Mouse (Mus musculus) forebrain, embryonic 11.5 days (tissue): ENCODE data around the gene Fat3. TPM values are rescaled to one million over a fixed set of nuclear protein-coding genes. Genes with fewer than 3 reads are reported as not detected.

Experiments used
- ATAC-seq: fragments of 200-750 bp; cut with Nextera tagmentation; replicated peaks from 2 replicates; pipeline ENCODE4 v1.8.0; 2017; ENCODE audit warnings: moderate TSS enrichment; ENCODE audit not compliant: low FRiP score
- DNase-seq: peaks from one replicate; pipeline ENCODE4 v3.0.0-alpha.2; 2017; ENCODE audit warnings: low spot score
- H3K27ac ChIP-seq: fragments of 300-500 bp; sonication (generic); 2 replicates; pipeline ENCODE4 v1.5.1; 2014; ENCODE audit warnings: low read depth, low read length
- H3K27me3 ChIP-seq: fragments of 300-500 bp; sonication (generic); 2 replicates; pipeline ENCODE4 v1.6.1; 2014; ENCODE audit warnings: mild to moderate bottlenecking, low read length, mixed read lengths; ENCODE audit not compliant: control insufficient read depth, insufficient read depth
- H3K36me3 ChIP-seq: fragments of 300-500 bp; sonication (generic); 2 replicates; pipeline ENCODE4 v1.6.1; 2014; ENCODE audit warnings: mild to moderate bottlenecking, low read length, moderate library complexity, mixed read lengths; ENCODE audit not compliant: control insufficient read depth, insufficient read depth
- H3K4me1 ChIP-seq: fragments of 300-500 bp; sonication (generic); replicated peaks from 2 replicates; pipeline ENCODE4 v1.6.1; 2014; ENCODE audit warnings: low read length, mixed read lengths; ENCODE audit not compliant: control insufficient read depth, insufficient read depth
- H3K4me2 ChIP-seq: fragments of 300-500 bp; sonication (generic); 2 replicates; pipeline ENCODE4 v1.6.1; 2014; ENCODE audit warnings: low read depth, mild to moderate bottlenecking, low read length, moderate library complexity, mixed read lengths; ENCODE audit not compliant: severe bottlenecking
- H3K4me3 ChIP-seq: fragments of 300-500 bp; sonication (generic); 2 replicates; pipeline ENCODE4 v1.5.1; 2014; ENCODE audit warnings: low read depth, low read length
- H3K9ac ChIP-seq: fragments of 300-500 bp; sonication (generic); 2 replicates; pipeline ENCODE4 v1.6.1; 2014; ENCODE audit warnings: low read length
- H3K9me3 ChIP-seq: fragments of 300-500 bp; sonication (generic); 2 replicates; pipeline ENCODE4 v1.6.1; 2016; ENCODE audit warnings: low read length, mixed read lengths; ENCODE audit not compliant: control insufficient read depth
- WGBS: fragments of 180-500 bp; shearing (Covaris S2); extraction: QIAGEN DNeasy Blood & Tissue Kit; methylation state at CpG from one replicate; pipeline ENCODE4 v1.1.7; 2014; 5-methylcytosine and 5-hydroxymethylcytosine counted together
- polyA plus RNA-seq: library from polyadenylated mRNA; unstranded; fragments of >200 nt; fragmentation: Nextera tagmentation; extraction: Ambion mirVana; gene quantifications from 2 replicates; pipeline ENCODE4 v1.2.1, GENCODE M21; 2014

Fat3 gene
- polyA plus RNA-seq, 1 experiment from 2014 or later: 12.4 TPM

GRCm38 (mm10) chr9:16107386-16107785, 393.7 kb downstream of the Fat3 start:
- Histone ChIP-seq H3K4me1 (no peaks in the 10 kb centered on the region), H3K4me3 (no peak overlapping the region), H3K9me3 (no peaks in the 10 kb centered on the region), H3K9ac (no peak overlapping the region), H3K27ac (no peak overlapping the region), H3K27me3 (no peaks in the 10 kb centered on the region), H3K4me2 (no peak overlapping the region), H3K36me3 (no peaks in the 10 kb centered on the region)
- DNase-seq: no peak
- WGBS: 72% methylated on average over 5 of the region's 5 CpGs
- ATAC-seq: no peak

DNA sequence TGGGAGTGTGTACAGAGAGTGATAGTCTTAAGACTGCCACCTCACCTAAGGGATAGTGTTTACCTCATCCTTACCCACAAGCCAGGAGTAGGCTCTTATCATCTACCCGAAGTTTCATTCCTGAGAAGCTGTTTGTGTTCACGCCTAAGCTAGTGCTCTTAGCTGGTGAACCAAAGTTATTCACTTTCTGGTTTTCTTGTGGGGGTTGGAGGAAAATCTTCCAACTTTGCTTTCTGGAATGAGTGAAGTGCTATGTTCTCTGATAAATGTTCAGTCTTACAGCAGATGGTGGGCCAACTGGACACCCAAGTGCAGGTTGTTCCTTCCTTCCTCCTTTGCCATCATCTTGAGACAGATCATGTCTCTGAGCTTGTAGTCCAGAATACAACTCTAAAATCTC, 402.5 kb downstream of the Fat3 start:
- Histone ChIP-seq H3K4me3 (no peak overlapping the region), H3K4me1 (no peaks in the 10 kb centered on the region), H3K27me3 (0 out of 2 replicates have a peak, but pooled peaks cover 2% of the 10 kb centered on the region), H3K9me3 (no peaks in the 10 kb centered on the region), H3K4me2 (no peak overlapping the region), H3K27ac (no peak overlapping the region), H3K9ac (no peak overlapping the region), H3K36me3 (no peaks in the 10 kb centered on the region)
- DNase-seq (no peak), ATAC-seq (no peak)
- WGBS: 96% methylated on average over 2 of the region's 2 CpGs

DNA sequence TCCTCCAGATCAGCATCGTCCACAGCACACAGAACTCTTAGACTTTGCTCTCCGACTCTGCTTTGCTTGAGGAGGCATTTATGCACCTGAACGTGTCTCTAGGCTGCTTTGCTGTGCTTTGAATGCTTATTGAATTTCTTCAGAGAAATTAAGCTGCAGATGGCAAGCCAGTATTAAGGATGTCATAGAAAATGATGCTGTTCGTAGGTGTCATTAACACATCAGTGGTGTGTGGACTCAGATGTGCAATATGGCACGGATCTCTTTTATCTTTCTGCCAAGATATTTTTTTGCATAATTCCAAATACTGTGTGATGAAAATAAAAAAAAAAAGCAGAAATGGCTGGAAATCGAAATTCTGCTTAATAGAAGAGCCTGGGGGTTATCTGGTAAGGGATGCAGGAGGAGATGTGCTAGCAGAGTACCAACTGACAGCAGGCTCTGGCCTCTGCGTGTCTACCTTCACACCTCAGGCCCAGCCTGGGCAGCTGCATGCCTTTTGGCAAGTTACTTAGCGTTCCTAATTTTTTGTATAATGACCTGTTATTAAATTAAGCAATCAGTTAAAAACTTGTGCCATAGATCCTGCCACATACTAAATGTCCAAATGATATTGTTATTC, 407.9 kb downstream of the Fat3 start:
- Histone ChIP-seq H3K4me2 (no peak overlapping the region), H3K9me3 (no peaks in the 10 kb centered on the region), H3K9ac (no peak overlapping the region), H3K4me1 (peaks cover 4% of the 10 kb centered on the region; the same call in 1 of the 2 replicates), H3K4me3 (no peak overlapping the region), H3K27ac (no peak overlapping the region), H3K27me3 (0 out of 2 replicates have a peak, but pooled peaks cover 2% of the 10 kb centered on the region), H3K36me3 (no peaks in the 10 kb centered on the region)
- WGBS: 72% methylated on average over 8 of the region's 8 CpGs
- ATAC-seq (no peak), DNase-seq (no peak)

- H3K4me1 ChIP-seq: peaks cover 4% of the 10 kb centered on the region; the same call in 1 of the 2 replicates
- no peaks in the 10 kb centered on the region for H3K36me3 ChIP-seq
- no peaks in the 10 kb centered on the region for H3K9me3 ChIP-seq
- no peak overlapping the region for H3K9ac ChIP-seq
- no peak overlapping the region for H3K27ac ChIP-seq
- peak; percentile 15; the same call in 1 of the 2 replicates for ATAC-seq
- H3K4me2 ChIP-seq: no peak overlapping the region
- no peak overlapping the region for H3K4me3 ChIP-seq
- DNase-seq: no peak
- WGBS: 20% methylated on average over 5 of the region's 5 CpGs
- 0 out of 2 replicates have a peak, but pooled peaks cover 2% of the 10 kb centered on the region for H3K27me3 ChIP-seq
Observed at GRCm38 (mm10) chr9:16092051-16092967, 408.8 kb downstream of the Fat3 start.

DNA sequence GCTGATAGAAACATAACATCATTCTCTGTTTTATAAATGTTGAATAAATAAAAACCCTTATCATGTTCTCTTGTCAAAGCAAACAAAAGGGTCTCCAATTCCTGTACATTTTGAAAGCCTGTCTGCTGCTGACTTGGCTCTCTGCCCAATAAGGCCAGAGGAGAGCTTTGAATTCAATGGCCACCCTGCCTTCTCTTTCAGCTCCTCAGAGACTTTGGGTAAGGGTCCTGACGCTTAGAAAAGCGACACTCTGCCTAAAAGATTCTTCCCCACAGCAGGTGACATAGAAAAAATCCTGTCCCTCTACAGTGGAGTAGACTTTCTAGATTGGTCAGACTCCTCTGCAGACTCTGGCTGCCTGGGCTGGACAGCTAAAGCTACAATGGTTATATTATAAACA, 421.8 kb downstream of the Fat3 start:
- ATAC-seq: no peak
- Histone ChIP-seq H3K36me3 (no peaks in the 10 kb centered on the region), H3K4me3 (no peak overlapping the region), H3K27ac (no peak overlapping the region), H3K4me1 (peaks cover 4% of the 10 kb centered on the region; the same call in 1 of the 2 replicates), H3K27me3 (no peaks in the 10 kb centered on the region; the same call in 1 of the 2 replicates), H3K9ac (no peak overlapping the region), H3K9me3 (no peaks in the 10 kb centered on the region), H3K4me2 (no peak overlapping the region)
- 47% methylated on average over 2 of the region's 2 CpGs for WGBS
- DNase-seq: no peak

- no peak for DNase-seq
- H3K4me2 ChIP-seq: no peak overlapping the region
- no peak overlapping the region for H3K27ac ChIP-seq
- H3K36me3 ChIP-seq: no peaks in the 10 kb centered on the region
- H3K4me1 ChIP-seq: peaks cover 8% of the 10 kb centered on the region; the same call in 1 of the 2 replicates
- no peak overlapping the region for H3K4me3 ChIP-seq
- no peak overlapping the region for H3K9ac ChIP-seq
- H3K27me3 ChIP-seq: no peaks in the 10 kb centered on the region; the same call in 1 of the 2 replicates
- 17% methylated on average over 2 of the region's 2 CpGs for WGBS
- ATAC-seq: peak; percentile 72
- H3K9me3 ChIP-seq: no peaks in the 10 kb centered on the region
Observed at GRCm38 (mm10) chr9:16074664-16075063, 426.4 kb downstream of the Fat3 start.

DNA sequence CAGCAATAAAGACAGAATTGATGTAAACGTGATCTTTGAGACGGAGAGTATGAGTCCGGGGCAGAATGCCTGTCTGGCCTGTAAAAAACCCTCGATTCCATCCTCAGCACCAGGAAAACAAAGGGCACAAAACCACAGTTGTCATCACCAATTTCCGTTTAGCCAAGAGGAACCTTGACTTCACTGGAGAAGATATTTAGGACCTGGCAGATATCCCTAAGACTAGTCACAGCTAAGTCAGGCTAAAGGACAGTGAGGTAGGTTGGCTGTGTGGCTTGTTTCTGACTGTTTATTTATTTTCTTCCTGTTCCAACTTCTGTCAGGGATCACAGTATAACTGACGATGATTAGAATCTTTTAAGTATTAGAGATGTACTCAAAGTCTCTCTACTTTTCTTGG, 427.0 kb downstream of the Fat3 start:
- Histone ChIP-seq H3K4me3 (no peak overlapping the region), H3K36me3 (no peaks in the 10 kb centered on the region), H3K9ac (no peak overlapping the region), H3K27me3 (no peaks in the 10 kb centered on the region; the same call in 1 of the 2 replicates), H3K4me1 (peaks cover 8% of the 10 kb centered on the region; the same call in 1 of the 2 replicates), H3K4me2 (no peak overlapping the region), H3K27ac (no peak overlapping the region), H3K9me3 (no peaks in the 10 kb centered on the region)
- ATAC-seq: no peak
- WGBS: 38% methylated on average over 6 of the region's 6 CpGs
- no peak for DNase-seq

- H3K4me3 ChIP-seq: no peak overlapping the region
- no peaks in the 10 kb centered on the region for H3K4me1 ChIP-seq
- H3K27me3 ChIP-seq: no peaks in the 10 kb centered on the region
- H3K27ac ChIP-seq: no peak overlapping the region
- DNase-seq: no peak
- H3K4me2 ChIP-seq: no peak overlapping the region
- no peak for ATAC-seq
- H3K9ac ChIP-seq: no peak overlapping the region
- H3K9me3 ChIP-seq: no peaks in the 10 kb centered on the region
- WGBS: 55% methylated on average over 4 of the region's 4 CpGs
- H3K36me3 ChIP-seq: no peaks in the 10 kb centered on the region
Observed at GRCm38 (mm10) chr9:16063447-16063846, 437.6 kb downstream of the Fat3 start.
